Mouse (Mus musculus) kidney, adult 18-20 months (tissue): Measurements from ENCODE around the gene Lipt1.

Experiments used
- DNase-seq: peaks from one replicate; pipeline ENCODE4 v3.0.0; 2021

Lipt1 gene

DNA sequence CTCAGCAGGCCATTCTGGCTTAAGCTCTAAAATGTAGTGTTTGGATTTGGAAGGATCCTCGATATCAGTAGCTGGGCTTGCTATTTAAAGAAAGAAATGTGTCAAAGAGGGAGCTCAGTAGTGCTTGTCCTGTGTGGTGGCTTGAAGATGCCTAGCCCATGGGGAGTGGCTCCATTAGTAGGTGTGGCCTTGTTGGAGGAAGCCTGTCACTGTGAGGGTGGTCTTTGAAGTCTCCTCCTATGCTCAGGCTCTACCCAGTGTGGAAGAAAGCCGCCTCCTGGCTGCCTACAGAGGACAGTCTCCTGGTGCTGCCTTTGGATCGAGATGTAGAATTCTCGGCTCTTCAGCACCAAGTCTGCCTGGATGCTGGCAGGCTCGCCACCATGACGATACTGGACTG is 28.8 kb downstream of the Lipt1 start:
- DNase-seq = no peak

DNA sequence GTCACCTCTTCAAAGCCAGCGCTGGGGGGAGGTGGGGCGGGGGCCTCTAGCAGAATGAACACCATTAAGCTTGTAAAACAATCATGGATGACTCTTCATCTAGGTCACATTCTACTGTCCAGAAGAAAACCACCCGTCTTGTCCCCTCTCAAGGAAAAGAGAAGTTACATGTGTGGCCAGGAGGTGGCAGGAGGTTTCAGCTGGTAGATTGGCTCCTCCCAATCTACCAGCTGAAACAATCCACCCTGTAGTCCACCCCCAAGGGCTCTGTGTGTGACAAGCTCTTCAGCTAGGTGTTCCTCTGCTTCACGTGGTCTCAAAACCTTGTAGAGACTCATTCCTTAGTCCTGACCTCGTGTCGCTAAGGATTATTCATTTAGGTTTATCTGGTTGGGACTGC is 31.6 kb downstream of the Lipt1 start:
- DNase-seq = no peak

DNA sequence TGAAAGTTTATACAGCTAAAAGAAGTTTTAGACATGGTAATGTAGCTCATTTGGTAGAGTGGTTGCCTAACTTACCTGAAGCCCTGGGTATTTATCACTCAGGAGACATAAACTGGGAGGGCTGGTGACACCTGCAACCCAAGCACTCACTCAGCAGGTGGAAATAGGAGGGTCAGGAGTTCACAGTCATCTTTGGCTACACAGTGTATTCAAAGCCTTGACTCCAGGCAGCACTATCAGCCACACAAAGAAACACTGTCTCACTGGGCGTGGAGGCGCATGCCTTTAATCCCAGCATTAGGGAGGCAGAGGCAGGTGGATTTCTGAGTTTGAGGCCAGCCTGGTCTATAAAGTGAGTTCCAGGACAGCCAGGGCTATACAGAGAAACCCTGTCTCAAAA is 41.2 kb downstream of the Lipt1 start:
- no peak for DNase-seq

DNA sequence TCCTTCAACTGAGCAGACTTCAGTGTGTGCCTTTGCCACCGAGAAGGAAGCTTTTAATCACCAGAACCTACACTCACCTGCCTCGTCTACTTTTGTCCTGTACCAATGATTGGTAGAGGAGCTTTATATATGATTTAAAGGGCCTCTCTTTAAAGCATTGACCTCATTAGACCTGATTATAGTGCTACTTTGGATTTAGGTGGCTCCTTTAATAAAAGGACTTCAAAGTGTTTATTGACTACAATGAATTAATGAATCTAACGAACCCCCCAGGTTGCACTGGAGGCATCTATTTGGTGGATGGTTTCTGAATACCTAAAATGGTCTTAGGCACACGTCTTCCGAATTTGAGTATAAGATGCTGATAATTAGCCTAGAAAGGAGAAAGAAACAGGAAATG is 44.9 kb downstream of the Lipt1 start, which contains the start of gene Lyg2:
Gene Lyg2 (minus strand): TSS at position 101 of the 400 bp plus-strand sequence.
- DNase-seq = no peak

DNA sequence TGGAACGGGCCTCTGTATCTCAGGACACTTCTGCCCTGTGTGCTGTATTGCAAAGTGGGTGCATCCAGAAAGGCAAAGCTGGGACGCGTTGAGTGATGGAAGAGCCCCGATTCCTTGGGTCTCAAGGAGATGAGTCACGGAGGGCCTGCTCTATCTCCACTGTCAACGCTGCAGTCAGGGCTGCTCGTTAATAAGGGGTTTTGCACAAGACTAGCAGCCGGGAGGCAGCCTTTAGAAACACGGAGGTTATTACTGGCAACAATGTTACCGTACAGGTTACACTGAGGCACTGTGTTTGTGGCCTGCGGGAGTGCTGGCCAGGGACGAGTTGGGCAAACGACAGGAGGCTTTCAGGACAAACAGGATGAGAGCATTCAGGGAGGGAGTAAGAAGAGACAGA is 46.1 kb downstream of the Lipt1 start:
- DNase-seq = no peak

DNA sequence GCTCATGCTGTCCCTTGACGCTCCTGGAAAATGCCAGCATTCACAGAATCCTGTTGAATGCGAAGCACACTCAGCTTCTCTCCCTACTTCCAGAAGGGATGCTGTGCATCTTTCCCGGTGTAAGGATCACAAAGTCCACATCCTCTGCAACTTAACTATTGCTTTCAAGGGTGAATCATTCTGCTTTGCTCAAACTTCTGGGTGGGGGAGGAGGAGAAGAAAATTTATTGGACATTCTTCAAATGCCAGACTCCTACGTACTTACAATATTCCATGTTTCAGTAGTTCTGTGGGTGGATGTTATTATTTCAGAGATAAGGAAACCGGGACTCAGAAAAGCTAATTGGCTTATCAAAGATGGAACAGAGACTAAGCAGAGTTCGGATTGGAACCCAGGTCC is 46.6 kb downstream of the Lipt1 start:
- DNase-seq = no peak

DNA sequence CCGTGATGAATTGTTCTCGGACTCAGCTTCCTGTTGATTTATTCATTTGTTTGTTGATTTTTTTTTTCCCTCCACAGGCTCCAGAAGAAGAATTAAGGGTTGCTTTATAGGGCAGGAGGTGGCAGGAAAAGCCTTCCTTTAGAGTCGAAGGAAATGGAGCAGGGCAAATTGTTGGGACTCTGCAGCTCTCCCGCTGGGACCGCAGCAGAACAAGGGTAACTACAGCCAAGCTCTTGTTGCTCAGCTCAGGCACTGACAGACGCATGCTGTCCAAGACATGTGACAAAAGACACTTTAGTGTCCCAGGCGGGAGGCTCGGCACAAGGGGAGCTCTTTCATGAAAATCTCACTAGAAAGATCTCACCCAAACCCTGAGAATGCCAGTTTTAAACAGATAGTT is 51.0 kb downstream of the Lipt1 start:
- no peak for DNase-seq
